Mouse (Mus musculus): Measurements from ENCODE around the gene Plekhb2.

DNA sequence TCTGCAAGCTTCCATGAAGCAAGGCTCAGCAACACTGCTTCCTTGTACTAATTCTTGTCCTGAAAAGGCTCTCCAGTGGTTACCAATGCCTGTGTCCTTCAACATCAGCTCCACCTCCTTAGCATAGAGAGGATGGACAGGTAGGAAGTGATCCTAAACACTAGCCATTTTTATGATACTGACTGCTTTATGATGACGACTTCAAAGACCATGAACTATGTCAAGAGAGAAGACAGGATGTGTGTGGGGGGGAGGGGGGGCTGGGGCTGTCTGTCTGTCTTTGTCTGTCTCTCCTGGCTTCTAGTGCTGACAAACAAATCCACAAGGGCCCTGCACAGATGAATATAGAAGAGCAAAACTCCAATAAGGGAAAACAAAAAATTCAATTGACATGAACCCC is 18.4 kb upstream of the Plekhb2 start:
- TF ChIP-seq EP300 (IDR thresholded peaks at IDR 0.05; ENCODE audit: low read depth) (no peak), CTCF (IDR thresholded peaks at IDR 0.05; ENCODE audit: low read depth) (no peak)

All from liver, postnatal 0 days (tissue).